Mouse (Mus musculus) bone marrow macrophage, adult 2 months (primary cell): ENCODE measurements at regions not wholly inside any gene's neighbourhood (a gene's known extent, or its start where the extent isn't known, plus 50 kb on each side); places are given as distances from the start of the nearest gene placed in this dataset.

ENCODE experiments used
- H3K27ac ChIP-seq: 2 replicates; pipeline ENCODE4 v1.5.1; 2012; ENCODE audit warnings: low read depth, low read length; ENCODE audit not compliant: insufficient read depth
- H3K4me1 ChIP-seq: 2 replicates; pipeline ENCODE4 v1.6.1; 2012; ENCODE audit warnings: low read length; ENCODE audit not compliant: control insufficient read depth, insufficient read depth
- H3K4me3 ChIP-seq: 2 replicates; pipeline ENCODE4 v1.5.1; 2012; ENCODE audit warnings: mild to moderate bottlenecking, low read length, moderate library complexity; ENCODE audit not compliant: insufficient read depth
- CTCF ChIP-seq: IDR thresholded peaks from 2 replicates; pipeline ENCODE4 v1.5.1; 2012; ENCODE audit warnings: low read depth, mild to moderate bottlenecking, low read length, moderate library complexity
- POLR2A ChIP-seq: IDR thresholded peaks from 2 replicates; pipeline ENCODE4 v1.6.1; 2012; ENCODE audit warnings: mild to moderate bottlenecking, low read depth, low read length, borderline replicate concordance

GRCm38 (mm10) chr3:27815201-27815695 lies 80.9 kb downstream of the Tmem212 start:
- TF ChIP-seq POLR2A (no peak), CTCF (no peak)
- H3K4me3 ChIP-seq: no peak overlapping the region
- no peak overlapping the region for H3K27ac ChIP-seq
- peaks cover 6% of the 10 kb centered on the region for H3K4me1 ChIP-seq

DNA sequence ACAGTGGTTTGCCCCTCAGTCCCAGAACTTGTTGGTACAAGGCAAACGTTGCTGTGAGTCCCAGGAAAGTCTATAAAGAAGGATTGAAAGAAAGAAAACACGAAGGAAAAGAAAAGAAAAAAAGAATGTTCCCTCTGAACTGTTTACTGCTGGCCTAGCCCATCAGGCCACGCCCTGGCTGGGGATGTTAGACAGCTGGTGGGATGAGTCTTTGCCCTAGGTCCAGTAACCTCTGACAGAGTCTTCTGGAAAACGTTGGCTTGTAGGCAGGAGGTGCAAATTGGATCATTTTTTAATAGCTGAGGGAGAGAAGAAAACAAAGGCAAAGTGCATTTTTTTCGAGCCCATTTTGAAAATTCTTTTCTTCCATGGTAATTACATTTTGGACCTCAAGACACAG lies 91.9 kb downstream of the Tmem212 start:
- Histone ChIP-seq H3K4me3 (no peak overlapping the region), H3K4me1 (peaks cover 2% of the 10 kb centered on the region; the same call in 1 of the 2 replicates), H3K27ac (no peak overlapping the region)
- no peak for TF ChIP-seq CTCF
- no peak for TF ChIP-seq POLR2A

DNA sequence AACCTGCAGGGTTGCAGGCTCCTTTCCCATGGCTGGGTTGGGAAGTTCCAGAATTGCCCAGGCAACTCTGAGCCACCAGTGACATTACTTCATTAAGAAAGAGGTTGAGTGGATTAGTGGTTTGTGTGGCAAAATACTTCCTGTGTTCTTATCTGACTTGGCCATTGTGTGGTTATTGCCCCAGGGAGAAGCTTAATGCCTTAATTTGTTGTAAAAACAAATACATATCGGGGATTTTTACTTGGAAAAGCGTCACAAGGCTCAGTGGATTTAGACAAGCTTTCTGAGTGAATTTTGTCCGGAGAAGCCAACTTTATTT lies 80.5 kb upstream of the Fndc3b start:
- no peak overlapping the region for H3K27ac ChIP-seq
- TF ChIP-seq POLR2A (no peak), CTCF (no peak)
- H3K4me3 ChIP-seq: no peak overlapping the region
- peaks cover 8% of the 10 kb centered on the region; the same call in 1 of the 2 replicates for H3K4me1 ChIP-seq

GRCm38 (mm10) chr3:27790932-27791632 lies 80.0 kb upstream of the Fndc3b start:
- peaks cover 8% of the 10 kb centered on the region; the same call in 1 of the 2 replicates for H3K4me1 ChIP-seq
- no peak for TF ChIP-seq CTCF
- no peak for TF ChIP-seq POLR2A
- H3K27ac ChIP-seq: no peak overlapping the region
- H3K4me3 ChIP-seq: no peak overlapping the region

GRCm38 (mm10) chr3:27783926-27784325 lies 72.8 kb upstream of the Fndc3b start:
- no peak for TF ChIP-seq CTCF
- no peak for TF ChIP-seq POLR2A
- H3K4me3 ChIP-seq: no peak overlapping the region
- no peak overlapping the region for H3K27ac ChIP-seq
- H3K4me1 ChIP-seq: 0 out of 2 replicates have a peak, but pooled peaks cover under 1% of the 10 kb centered on the region

- H3K4me3 ChIP-seq: no peak overlapping the region
- 0 out of 2 replicates have a peak, but pooled peaks cover 2% of the 10 kb centered on the region for H3K4me1 ChIP-seq
- H3K27ac ChIP-seq: no peak overlapping the region
- TF ChIP-seq CTCF (no peak), POLR2A (no peak)
Measured at GRCm38 (mm10) chr3:27783476-27783875, 72.4 kb upstream of the Fndc3b start.

DNA sequence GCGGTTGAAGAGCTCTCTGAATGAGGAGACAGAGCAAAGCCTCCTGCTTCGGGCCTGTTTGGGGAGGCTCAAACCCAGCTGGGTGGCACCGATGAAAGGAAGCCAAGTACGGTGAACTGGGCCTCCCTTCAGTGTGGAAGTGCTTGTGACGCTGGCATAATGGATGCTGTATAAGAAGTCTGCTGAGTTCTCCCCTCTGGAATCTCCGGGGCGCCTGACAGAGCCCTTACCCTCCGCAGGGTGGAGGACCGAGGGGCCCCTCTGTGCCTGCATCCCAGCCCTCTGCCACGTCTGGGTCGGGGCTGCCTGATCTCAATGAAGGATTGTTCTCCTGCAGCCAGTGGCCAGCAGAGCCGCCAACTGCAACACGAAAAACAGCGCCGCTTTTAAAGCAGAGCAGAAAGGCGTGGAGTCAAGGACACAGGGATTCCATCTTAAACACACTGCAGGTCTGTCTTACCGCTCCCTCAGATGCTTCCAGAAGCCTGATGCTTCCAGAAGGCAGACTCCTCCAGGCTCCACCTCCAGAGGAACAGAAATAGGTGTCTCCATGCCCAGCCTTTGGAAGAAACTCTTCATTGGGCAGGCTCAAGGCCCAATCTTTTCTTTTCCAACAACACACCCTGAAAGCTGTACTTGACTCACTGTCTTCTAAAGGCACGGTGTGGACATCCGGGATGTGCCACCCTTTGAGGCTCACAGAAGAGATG lies 71.1 kb upstream of the Fndc3b start:
- TF ChIP-seq POLR2A (no peak), CTCF (no peak)
- peaks cover 12% of the 10 kb centered on the region for H3K4me1 ChIP-seq
- H3K27ac ChIP-seq: no peak overlapping the region
- no peak overlapping the region for H3K4me3 ChIP-seq

DNA sequence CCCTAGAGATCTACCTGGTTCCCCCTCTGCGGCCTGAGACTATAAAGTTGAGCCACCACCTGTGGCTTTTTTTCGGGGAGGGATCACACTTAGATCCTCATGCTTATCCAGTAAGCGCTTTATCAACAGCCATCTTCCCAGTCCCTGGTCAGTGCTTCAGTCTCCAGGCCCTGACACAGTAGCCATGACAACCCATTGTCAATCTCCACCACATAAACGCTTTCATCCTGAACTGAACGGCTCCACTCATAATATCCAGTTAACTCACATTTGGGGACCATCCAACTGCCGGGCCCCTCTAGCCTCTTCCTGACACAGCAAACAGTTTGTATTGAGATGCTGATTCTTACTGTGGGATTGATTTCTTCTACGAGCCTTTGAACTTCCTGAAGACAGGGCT lies 68.8 kb upstream of the Fndc3b start:
- no peak overlapping the region for H3K4me3 ChIP-seq
- no peak overlapping the region for H3K27ac ChIP-seq
- TF ChIP-seq POLR2A: no peak
- TF ChIP-seq CTCF: no peak
- H3K4me1 ChIP-seq: peaks cover 12% of the 10 kb centered on the region

- TF ChIP-seq CTCF: no peak
- no peak for TF ChIP-seq POLR2A
- Histone ChIP-seq H3K27ac (no peak overlapping the region), H3K4me3 (no peak overlapping the region), H3K4me1 (peaks cover 23% of the 10 kb centered on the region)
Measured at GRCm38 (mm10) chr3:27777751-27778150, 66.6 kb upstream of the Fndc3b start.

- TF ChIP-seq POLR2A (no peak), CTCF (no peak)
- Histone ChIP-seq H3K4me1 (peaks cover 19% of the 10 kb centered on the region), H3K27ac (peak overlapping the region; percentile 25; the same call in 1 of the 2 replicates), H3K4me3 (no peak overlapping the region)
Measured at GRCm38 (mm10) chr3:27773176-27773575, 62.1 kb upstream of the Fndc3b start.
